Mouse (Mus musculus): ENCODE measurements at regions not wholly inside any gene's neighbourhood (a gene's known extent, or its start where the extent isn't known, plus 50 kb on each side); places are given as distances from the start of the nearest gene placed in this dataset.

- no peak overlapping the region for H3K4me3 ChIP-seq (ENCODE audit: low read depth, low read length)
- no peaks in the 10 kb centered on the region for H3K4me1 ChIP-seq (ENCODE audit: control insufficient read depth, insufficient read depth, low read length)
- H3K4me2 ChIP-seq: no peak overlapping the region
- H3K9ac ChIP-seq (ENCODE audit: low read length): no peak overlapping the region
- ATAC-seq (ENCODE audit: low FRiP score): no peak
- no peak overlapping the region for H3K27ac ChIP-seq (ENCODE audit: low read depth, low read length)
- H3K27me3 ChIP-seq (ENCODE audit: control insufficient read depth, insufficient read depth, low read length): no peaks in the 10 kb centered on the region
- no peaks in the 10 kb centered on the region for H3K36me3 ChIP-seq (ENCODE audit: control insufficient read depth, insufficient read depth, low read length)
- peak; percentile 67 for DNase-seq (ENCODE audit: low spot score, missing footprints)
- no peaks in the 10 kb centered on the region for H3K9me3 ChIP-seq (ENCODE audit: control insufficient read depth, low read length)
- WGBS: 90% methylated on average over 2 of the region's 2 CpGs
Observed at GRCm38 (mm10) chr17:9747893-9748292, 78.4 kb upstream of the Pabpc6 start.

DNA sequence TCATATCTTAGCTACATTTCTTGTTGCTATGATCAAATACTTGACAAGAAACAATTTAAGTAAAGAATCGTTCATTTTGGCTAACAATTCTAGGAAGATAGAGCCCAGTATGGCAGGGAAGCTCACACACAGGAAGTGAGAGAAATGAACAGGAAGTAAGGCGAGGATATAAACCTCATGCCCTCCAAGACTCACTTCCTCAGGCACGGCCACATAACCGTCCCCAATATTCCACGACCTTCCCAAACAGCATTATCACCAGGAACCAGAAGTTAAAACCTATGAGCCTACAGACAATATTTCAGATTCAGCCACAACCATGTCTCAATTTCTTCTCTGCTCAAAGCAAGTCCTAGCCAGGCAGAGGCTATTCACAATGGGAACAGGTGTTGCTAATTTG, 73.8 kb upstream of the Pabpc6 start:
- H3K4me3 ChIP-seq (ENCODE audit: low read depth, low read length): no peak overlapping the region
- 86% methylated on average over 5 of the region's 5 CpGs for WGBS
- no peak for ATAC-seq (ENCODE audit: low FRiP score)

DNA sequence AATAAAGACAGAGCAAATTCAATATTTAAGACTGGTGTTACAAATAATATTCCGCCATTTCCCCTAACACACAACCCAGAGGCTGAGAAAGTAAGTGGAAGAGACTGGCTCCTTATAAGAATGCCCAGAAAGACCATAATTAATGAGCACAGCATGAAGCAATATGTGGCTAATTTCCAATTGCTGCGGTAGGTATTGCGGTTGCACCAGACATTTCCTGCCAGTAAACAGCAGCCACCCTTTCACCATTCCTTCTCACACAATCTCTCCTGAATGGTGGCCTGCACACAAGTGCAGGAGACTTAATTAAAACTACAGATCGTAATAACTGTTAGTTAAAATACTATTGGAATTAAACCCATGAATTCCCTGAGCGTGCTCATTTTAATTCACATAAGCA, 71.8 kb upstream of the Pabpc6 start:
- no peaks in the 10 kb centered on the region for H3K9me3 ChIP-seq (ENCODE audit: control insufficient read depth, low read length)
- no peaks in the 10 kb centered on the region for H3K4me1 ChIP-seq (ENCODE audit: control insufficient read depth, insufficient read depth, low read length)

More for the DNA sequence above, 73.8 kb upstream of the Pabpc6 start:
- no peak overlapping the region for H3K27ac ChIP-seq (ENCODE audit: low read depth, low read length)
- no peaks in the 10 kb centered on the region for H3K27me3 ChIP-seq (ENCODE audit: control insufficient read depth, insufficient read depth, low read length)
- H3K9ac ChIP-seq (ENCODE audit: low read length): no peak overlapping the region
- no peaks in the 10 kb centered on the region for H3K36me3 ChIP-seq (ENCODE audit: control insufficient read depth, insufficient read depth, low read length)
- no peak overlapping the region for H3K4me2 ChIP-seq
- H3K4me1 ChIP-seq (ENCODE audit: control insufficient read depth, insufficient read depth, low read length): no peaks in the 10 kb centered on the region
- H3K9me3 ChIP-seq (ENCODE audit: control insufficient read depth, low read length): no peaks in the 10 kb centered on the region
- no peak for DNase-seq (ENCODE audit: low spot score, missing footprints)

DNA sequence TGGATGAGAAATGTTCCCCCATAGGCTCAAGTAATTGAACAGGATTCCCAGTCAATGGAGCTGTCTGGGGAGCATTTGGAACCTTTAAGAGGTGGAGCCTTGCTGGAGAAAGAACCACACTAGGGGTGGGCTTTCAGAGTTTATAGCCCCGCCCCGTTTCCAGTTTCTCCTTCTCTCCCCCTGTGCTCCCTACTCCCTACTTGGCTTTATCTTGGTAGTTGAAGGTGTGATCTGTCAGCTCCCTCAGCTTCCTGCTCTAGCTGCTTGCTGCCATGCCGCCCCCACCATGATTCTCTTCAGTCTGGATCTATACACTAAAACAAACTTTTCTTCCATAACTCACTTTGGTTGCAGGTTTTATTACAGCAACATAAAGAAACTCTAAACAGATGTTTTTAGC, 59.5 kb upstream of the Pabpc6 start:
- Histone ChIP-seq H3K4me1 (ENCODE audit: control insufficient read depth, insufficient read depth, low read length) (peaks cover 17% of the 10 kb centered on the region; the same call in 1 of the 2 replicates), H3K27ac (ENCODE audit: low read depth, low read length) (no peak overlapping the region), H3K9me3 (ENCODE audit: control insufficient read depth, low read length) (no peaks in the 10 kb centered on the region), H3K4me2 (no peak overlapping the region), H3K36me3 (ENCODE audit: control insufficient read depth, insufficient read depth, low read length) (no peaks in the 10 kb centered on the region), H3K9ac (ENCODE audit: low read length) (no peak overlapping the region), H3K4me3 (ENCODE audit: low read depth, low read length) (no peak overlapping the region), H3K27me3 (ENCODE audit: control insufficient read depth, insufficient read depth, low read length) (no peaks in the 10 kb centered on the region)
- DNase-seq (ENCODE audit: low spot score, missing footprints) (peak; percentile 72), ATAC-seq (ENCODE audit: low FRiP score) (no peak)
- WGBS: 87% methylated on average over 3 of the region's 3 CpGs

More for the DNA sequence above, 71.8 kb upstream of the Pabpc6 start:
- Histone ChIP-seq H3K27ac (ENCODE audit: low read depth, low read length) (no peak overlapping the region), H3K27me3 (ENCODE audit: control insufficient read depth, insufficient read depth, low read length) (no peaks in the 10 kb centered on the region), H3K4me2 (no peak overlapping the region), H3K9ac (ENCODE audit: low read length) (no peak overlapping the region), H3K4me3 (ENCODE audit: low read depth, low read length) (no peak overlapping the region), H3K36me3 (ENCODE audit: control insufficient read depth, insufficient read depth, low read length) (no peaks in the 10 kb centered on the region)
- ATAC-seq (ENCODE audit: low FRiP score) (no peak), DNase-seq (ENCODE audit: low spot score, missing footprints) (no peak)
- 91% methylated on average over 5 of the region's 5 CpGs for WGBS

GRCm38 (mm10) chr17:9725704-9726469, 56.4 kb upstream of the Pabpc6 start:
- H3K9me3 ChIP-seq (ENCODE audit: control insufficient read depth, low read length): no peaks in the 10 kb centered on the region
- H3K27ac ChIP-seq (ENCODE audit: low read depth, low read length): peak overlapping the region; percentile 86
- peaks cover 26% of the 10 kb centered on the region; the same call in 1 of the 2 replicates for H3K4me1 ChIP-seq (ENCODE audit: control insufficient read depth, insufficient read depth, low read length)
- no peak overlapping the region for H3K4me2 ChIP-seq
- no peaks in the 10 kb centered on the region for H3K27me3 ChIP-seq (ENCODE audit: control insufficient read depth, insufficient read depth, low read length)
- H3K9ac ChIP-seq (ENCODE audit: low read length): no peak overlapping the region
- 13% methylated on average over 10 of the region's 10 CpGs for WGBS
- no peaks in the 10 kb centered on the region for H3K36me3 ChIP-seq (ENCODE audit: control insufficient read depth, insufficient read depth, low read length)
- H3K4me3 ChIP-seq (ENCODE audit: low read depth, low read length): no peak overlapping the region
- ATAC-seq (ENCODE audit: low FRiP score): peak; percentile 83
- peak; percentile 88 for DNase-seq (ENCODE audit: low spot score, missing footprints)

GRCm38 (mm10) chr17:9723484-9723883, 54.0 kb upstream of the Pabpc6 start:
- peaks cover 26% of the 10 kb centered on the region; the same call in 1 of the 2 replicates for H3K4me1 ChIP-seq (ENCODE audit: control insufficient read depth, insufficient read depth, low read length)

GRCm38 (mm10) chr17:9722709-9723108, 53.2 kb upstream of the Pabpc6 start:
- Histone ChIP-seq H3K27me3 (ENCODE audit: control insufficient read depth, insufficient read depth, low read length) (no peaks in the 10 kb centered on the region), H3K9me3 (ENCODE audit: control insufficient read depth, low read length) (no peaks in the 10 kb centered on the region), H3K36me3 (ENCODE audit: control insufficient read depth, insufficient read depth, low read length) (no peaks in the 10 kb centered on the region), H3K4me1 (ENCODE audit: control insufficient read depth, insufficient read depth, low read length) (peaks cover 26% of the 10 kb centered on the region; the same call in 1 of the 2 replicates), H3K9ac (ENCODE audit: low read length) (no peak overlapping the region), H3K27ac (ENCODE audit: low read depth, low read length) (no peak overlapping the region), H3K4me2 (no peak overlapping the region), H3K4me3 (ENCODE audit: low read depth, low read length) (no peak overlapping the region)
- DNase-seq (ENCODE audit: low spot score, missing footprints) (peak; percentile 83), ATAC-seq (ENCODE audit: low FRiP score) (no peak)
- WGBS: 4% methylated on average over 4 of the region's 4 CpGs

More at GRCm38 (mm10) chr17:9723484-9723883, 54.0 kb upstream of the Pabpc6 start:
- H3K9ac ChIP-seq (ENCODE audit: low read length): no peak overlapping the region
- DNase-seq (ENCODE audit: low spot score, missing footprints) (no peak), ATAC-seq (ENCODE audit: low FRiP score) (no peak)
- H3K9me3 ChIP-seq (ENCODE audit: control insufficient read depth, low read length): no peaks in the 10 kb centered on the region
- 0 out of 2 replicates have a peak overlapping the region, but pooled peaks have one; percentile 3 for H3K27ac ChIP-seq (ENCODE audit: low read depth, low read length)
- H3K4me2 ChIP-seq: no peak overlapping the region
- H3K4me3 ChIP-seq (ENCODE audit: low read depth, low read length): no peak overlapping the region
- H3K27me3 ChIP-seq (ENCODE audit: control insufficient read depth, insufficient read depth, low read length): no peaks in the 10 kb centered on the region
- 32% methylated on average over 4 of the region's 4 CpGs for WGBS
- no peaks in the 10 kb centered on the region for H3K36me3 ChIP-seq (ENCODE audit: control insufficient read depth, insufficient read depth, low read length)
